Mouse (Mus musculus): ENCODE data around the gene Poc1b.

GRCm38 (mm10) chr10:99105522-99105921, 1.3 kb upstream of the Poc1b start:
- TF ChIP-seq POLR2A (IDR thresholded peaks at IDR 0.05; ENCODE audit: borderline replicate concordance, insufficient read depth, low read length) (no peak), CTCF (IDR thresholded peaks at IDR 0.05; ENCODE audit: borderline replicate concordance, insufficient read depth, low read depth, low read length) (no peak)
